Mouse (Mus musculus): ENCODE data around the gene Lemd1. TPM values are rescaled to one million over a fixed set of nuclear protein-coding genes. Genes with fewer than 3 reads are reported as not detected.

Lemd1 gene
- total RNA-seq (2021), result not detected
- long read RNA-seq, experiment 1, result 0 reads
- long read RNA-seq, experiment 2, result 0 reads

DNA sequence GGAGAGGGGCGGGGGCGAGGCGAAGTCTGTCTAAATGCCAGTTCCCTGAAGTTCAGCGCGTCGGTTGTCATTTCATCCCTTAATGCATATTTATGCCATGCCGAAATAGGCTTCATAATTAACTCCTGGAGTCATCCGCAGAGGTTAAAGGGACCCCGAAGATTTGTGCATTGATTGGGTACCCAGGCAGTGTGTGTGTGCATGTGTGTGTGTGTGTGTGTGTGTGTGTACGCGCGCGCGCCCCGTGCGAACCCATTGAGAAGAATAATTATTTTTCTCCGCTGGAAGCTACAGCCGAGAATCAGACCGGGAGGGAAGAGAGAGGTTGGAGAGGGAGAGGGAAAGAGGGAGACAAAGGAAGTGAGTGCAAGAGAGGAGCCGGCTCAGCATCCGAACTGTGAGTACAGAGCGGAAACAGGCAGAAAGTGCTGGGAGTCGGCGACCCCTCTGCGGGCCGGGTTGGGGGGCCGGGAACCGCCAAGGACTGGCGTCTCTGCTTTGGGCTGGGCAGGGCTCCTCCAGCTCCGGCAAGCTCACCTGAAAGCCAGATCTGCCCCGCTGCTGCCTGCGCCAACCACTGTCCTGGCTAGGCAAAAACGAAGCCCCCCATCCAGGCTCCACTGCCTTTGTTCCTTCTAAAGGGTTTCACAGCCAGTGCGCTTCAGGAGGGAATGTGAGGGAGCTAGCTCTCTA is at the start of gene Lemd1, which contains the start of gene AC124108.1:
Gene Lemd1, plus strand, starts transcription at position 339 of the 693 bp plus-strand sequence.
Gene AC124108.1, plus strand, starts transcription at position 365 of the 693 bp plus-strand sequence.
- intact Hi-C loops (cut with DNase I; ENCODE audit: low total_unique reads), result no loop called here
- DNase-seq, result no peak

DNA sequence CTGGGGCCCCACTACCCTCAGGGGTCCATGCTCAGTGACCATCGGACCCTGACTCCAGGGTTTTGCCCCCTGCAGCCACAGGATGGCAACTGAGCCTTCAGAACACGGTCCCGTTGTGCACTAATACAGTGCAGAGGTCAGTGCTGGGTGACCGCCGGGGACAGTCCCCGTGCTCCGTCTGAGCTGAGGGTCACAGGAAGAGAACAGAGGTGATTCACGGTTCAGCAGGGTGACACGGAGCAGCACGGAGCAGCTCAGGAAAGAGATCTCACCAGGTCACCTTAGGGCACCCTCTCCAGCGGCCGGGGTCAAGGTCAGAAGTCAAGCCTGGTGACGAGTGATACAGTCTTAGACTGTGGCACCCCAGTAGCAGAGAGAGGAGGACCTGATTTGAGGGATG is 49.5 kb upstream of the Lemd1 start:
- no peak for DNase-seq
- intact Hi-C loops (cut with DNase I; ENCODE audit: low total_unique reads), result no loop called here

DNA sequence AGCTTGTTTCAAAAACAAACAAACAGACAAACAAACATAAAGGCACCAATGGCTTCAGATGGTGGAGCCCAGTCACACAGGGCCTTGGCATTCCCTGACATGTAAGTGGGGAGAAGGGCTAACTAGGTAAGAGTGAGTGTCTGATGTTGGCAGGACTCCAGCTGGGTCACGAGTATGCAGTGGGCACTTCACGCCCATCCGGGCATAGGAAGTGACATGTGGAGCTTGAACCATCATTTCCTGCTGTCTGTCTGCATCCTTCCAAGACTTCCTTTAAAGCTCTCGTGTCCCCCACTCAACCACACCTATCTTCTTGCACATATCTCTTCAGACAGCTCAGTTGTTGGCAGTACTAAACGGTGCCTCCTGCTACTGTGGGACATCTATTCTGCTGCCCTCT is 48.2 kb upstream of the Lemd1 start:
- DNase-seq, result no peak
- intact Hi-C loops (cut with DNase I; ENCODE audit: low total_unique reads), result no loop called here

DNA sequence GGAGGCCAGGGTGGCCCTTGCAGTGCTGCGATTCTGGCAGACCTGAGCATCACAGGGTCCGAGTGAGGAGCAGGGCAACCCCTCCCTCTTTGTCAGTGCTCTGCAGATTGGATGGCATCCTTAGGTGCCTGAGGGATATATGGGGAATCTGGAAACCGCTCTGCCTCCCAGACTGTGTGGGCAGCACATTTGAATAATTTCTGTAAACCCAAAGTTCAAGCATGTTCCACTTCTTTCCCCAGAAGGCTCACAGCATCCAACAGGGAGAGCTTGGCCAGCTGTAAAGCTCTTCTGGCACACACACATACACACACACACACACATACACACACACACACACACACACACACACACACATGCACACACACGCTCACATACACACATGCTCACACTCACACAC is 47.5 kb upstream of the Lemd1 start:
- no peak for DNase-seq
- intact Hi-C loops (cut with DNase I; ENCODE audit: low total_unique reads), result no loop called here

DNA sequence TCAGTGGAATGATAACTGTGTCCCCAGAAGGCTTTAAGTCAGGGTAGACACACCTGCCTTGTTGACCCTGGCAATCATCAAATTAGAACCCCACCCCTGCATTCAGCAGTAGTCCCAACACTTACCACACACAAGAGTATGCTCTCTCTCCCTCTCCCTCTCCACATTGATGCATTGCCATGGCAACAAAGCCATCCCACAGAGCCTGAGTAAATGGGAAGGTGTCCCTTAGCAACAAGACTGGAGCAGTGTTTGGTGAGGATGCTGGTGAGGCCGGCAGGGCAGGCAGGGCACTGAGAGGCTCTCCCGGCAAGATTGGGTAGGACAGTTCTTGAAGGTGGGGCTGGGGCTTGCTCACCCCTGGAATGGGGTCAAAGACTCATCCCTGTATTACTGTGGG is 47.0 kb upstream of the Lemd1 start:
- DNase-seq, result no peak
- intact Hi-C loops (cut with DNase I; ENCODE audit: low total_unique reads), result no loop called here

DNA sequence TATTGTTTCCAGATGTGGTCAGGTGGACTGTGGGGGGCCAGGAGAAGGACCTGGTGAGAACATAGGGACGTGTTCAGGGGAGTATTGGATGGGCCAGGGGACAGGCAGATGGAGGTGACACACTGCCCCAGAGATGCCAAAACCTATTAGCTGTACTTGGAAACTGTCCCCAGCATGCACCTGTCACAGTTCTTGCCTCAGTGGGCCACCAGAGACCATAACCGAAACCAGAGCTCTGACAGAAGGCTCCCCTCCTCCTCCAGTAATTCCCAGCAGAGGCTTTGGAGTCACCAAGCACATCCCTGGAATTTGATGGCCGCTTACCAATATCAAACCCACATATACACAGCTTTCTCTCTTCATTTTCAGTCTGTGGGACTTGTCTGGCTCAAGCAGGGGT is 46.4 kb upstream of the Lemd1 start:
- intact Hi-C loops (cut with DNase I; ENCODE audit: low total_unique reads), result no loop called here
- no peak for DNase-seq

DNA sequence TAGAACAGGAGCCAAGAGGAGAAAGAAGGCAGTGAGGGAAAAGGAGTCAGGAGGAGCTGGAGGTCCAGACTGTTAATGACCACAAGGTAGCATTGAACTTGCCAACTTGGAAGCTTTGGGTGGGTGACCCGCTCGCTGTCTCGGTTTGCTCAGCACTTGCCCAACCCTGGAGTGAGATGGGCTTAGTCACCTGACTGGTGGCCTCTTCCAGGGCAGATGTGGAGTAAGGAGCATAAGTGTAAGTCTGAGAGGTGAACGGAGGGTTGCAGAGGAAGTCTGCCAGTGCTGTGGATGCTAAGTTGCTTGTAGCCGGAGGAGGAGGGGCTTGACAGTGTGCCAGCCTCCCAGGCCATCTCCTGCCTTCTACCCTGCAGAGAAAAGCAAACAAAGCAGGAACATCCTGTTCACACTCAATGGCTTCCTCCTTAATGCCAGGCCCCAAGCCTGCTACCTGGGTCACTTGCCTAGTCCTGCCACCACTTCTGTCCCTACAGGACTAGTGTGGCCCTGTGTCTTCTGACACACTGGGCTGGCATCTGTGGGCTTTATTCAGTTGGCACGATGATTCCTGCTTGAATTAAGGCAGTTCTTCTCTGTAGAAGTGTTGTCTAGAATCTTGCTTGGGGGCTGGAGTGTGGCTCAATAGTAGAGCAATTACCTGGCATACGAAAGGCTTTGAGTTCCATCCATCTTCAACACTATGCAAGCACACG is 45.1 kb upstream of the Lemd1 start:
- intact Hi-C loops (cut with DNase I; ENCODE audit: low total_unique reads), result no loop called here
- DNase-seq, result no peak

DNA sequence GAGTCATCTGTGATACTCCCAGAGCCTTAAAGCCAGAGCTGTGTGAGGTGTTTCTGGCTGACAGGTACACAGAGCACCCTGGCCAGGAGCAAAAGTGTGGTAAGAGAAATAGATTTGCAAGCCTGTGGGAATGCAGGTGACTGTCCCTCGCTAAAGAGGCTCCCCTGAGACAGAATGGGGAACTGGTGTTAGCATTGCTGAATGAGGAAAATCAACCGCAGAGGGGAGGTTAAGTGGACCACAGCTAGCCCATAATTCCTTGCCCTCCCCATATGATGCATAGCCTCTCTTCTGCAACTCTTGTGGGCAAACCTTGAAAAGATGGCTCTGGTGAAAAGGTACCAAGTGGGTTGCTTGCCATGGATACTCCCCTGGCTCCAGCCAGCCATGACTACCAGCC is 41.8 kb upstream of the Lemd1 start:
- DNase-seq, result no peak
- intact Hi-C loops (cut with DNase I; ENCODE audit: low total_unique reads), result no loop called here

DNA sequence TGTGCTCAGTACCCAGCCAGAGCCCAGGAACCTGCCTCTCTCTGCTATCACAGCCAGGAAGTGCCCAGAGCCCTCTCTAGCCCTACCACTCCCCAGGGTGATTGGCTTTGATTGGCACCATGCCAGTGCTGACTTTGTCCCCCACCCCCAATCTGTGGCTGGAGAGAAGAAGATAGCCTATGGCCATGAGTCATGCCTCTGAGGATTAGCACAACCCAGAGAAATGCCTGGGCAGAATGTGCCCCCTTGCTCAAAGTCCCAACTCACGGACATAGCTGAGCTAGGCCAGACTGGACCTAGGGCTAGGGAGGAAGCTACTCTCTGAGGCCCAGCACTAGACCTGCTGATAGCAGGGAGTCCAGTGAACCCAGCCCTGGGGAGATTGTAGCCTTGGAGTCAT is 41.1 kb upstream of the Lemd1 start:
- no peak for DNase-seq
- intact Hi-C loops (cut with DNase I; ENCODE audit: low total_unique reads), result no loop called here

DNA sequence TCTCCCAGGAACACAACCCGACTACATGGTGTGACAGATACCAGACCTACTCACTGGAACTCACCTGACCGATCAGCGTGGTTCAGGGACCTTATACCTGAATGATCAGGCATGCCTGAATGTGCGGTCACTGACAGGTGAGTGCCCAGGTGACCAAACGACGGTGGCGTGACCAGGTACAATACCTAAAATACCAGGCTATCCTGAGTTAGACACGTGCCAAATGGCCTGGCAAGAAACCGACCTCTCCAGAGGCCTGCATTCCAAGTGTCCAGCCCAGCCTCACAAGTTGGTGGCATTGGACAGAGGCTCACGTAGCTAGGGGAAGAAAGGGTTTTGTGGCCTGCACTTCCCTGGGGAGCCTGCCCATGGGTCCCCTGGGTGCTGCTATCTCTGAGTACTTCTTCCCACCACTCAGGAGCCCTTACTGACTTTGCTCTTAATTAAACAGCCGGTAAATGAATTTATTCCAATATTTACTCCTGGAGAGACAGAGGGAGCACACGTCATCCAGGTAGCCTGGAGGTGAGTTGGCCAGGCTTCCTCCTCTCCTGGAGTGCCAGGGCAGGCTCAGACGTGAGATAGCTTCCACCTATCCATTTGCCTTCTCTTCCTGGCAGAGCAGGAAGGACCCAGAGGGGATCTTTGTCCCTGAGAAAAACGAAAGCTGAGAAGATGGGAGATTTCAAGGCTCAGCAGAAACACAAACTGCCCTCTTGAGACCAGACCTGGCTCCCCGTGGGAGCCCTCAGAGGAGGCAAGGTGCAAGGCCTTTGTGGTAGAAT is 40.2 kb upstream of the Lemd1 start:
- intact Hi-C loops (cut with DNase I; ENCODE audit: low total_unique reads), result no loop called here
- no peak for DNase-seq

DNA sequence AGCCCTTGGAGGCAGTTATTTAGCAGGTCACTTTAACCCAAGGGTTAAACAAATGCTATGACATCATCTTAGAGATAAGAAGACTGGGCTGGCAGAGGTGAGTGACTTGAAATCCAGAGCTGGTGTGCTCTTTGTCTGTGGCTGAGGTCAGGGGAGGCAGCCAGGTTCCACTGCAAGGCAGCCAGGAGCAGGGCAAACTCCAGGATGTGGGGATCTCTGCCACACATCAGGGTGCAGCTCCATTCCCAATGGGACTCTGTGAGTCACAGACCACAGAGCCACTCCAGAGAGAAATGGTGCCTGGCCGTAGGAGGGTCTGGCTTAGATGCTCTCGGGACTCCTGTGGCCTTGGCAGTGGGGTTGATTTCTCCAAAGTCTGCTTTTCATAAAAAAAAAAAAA is 39.3 kb upstream of the Lemd1 start:
- no peak for DNase-seq
- intact Hi-C loops (cut with DNase I; ENCODE audit: low total_unique reads), result no loop called here

DNA sequence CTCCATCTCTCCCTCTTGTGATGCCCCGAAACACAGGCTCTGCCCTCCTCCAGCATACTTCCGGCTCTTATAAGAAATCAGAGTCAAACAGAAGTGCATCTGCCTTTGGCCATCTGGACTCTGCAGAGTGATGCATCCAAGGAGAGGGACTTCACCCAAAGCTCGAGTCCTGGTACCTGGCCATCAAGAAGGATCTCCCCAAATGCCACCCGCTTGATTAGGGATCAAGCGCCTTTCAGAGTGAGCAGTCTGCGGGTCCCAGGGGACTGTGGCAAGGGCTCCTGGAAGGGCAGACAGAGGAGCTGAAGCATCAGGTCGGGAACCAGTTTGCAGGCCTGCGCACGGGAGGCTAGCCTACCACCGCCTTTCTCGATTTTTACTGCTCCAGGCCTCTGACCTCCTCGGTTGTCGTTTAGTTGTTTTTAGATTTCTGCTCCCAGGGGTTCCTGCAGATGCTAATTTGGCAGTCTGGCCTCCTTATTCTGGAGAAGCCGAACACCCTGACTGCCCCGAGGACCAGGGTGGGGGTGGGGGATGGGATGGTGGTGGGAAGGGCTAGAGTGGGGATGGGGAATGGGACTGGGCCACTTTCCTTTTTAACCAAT is 38.0 kb upstream of the Lemd1 start:
- intact Hi-C loops (cut with DNase I; ENCODE audit: low total_unique reads), result no loop called here
- DNase-seq, result no peak

DNA sequence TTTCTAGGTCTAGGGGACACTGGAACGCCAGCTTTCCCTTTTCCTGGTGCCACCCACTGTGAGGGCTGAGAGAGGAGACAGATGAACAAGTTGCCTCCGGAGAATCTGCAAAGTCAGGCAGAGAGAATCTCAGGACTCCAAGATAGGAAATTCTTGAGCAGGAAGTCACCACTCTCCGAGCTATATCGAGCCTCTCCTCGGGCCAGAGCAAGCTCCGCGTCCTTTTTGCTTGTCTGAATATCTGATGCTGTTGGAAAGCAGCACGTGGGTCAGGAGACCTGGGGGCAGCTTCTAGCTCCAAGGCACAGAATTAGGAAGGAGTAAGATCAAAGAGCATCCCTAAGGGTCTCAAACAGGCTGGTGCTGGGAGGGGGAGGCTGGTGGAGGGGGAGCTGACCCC is 37.5 kb upstream of the Lemd1 start:
- intact Hi-C loops (cut with DNase I; ENCODE audit: low total_unique reads), result no loop called here
- DNase-seq, result no peak

DNA sequence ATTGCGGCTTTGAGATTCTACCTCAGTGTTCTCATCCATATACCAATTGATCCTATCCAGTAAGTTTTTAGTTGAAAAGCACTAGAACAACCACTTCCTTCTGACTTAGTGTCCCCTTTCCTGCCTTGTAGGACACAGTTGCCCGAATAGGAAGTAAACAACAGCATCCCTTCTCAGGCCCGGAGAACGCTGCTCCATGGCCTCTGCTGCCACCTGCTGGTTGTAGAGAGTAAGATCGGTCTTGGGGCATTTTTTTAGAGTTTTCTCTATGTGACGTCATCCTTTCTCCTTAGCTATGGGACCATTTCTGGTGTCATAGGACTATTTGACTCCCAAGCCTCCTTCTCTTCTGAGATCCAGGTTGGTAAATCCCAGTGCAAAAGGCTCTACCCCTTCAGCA is 35.5 kb upstream of the Lemd1 start:
- peak; percentile 78 for DNase-seq
- intact Hi-C loops (cut with DNase I; ENCODE audit: low total_unique reads), result loop anchor here (1.0 to 5.0 kb wide), 3 partner anchors 34 to 197 kb away; no protein-coding TSS in a partner anchor

DNA sequence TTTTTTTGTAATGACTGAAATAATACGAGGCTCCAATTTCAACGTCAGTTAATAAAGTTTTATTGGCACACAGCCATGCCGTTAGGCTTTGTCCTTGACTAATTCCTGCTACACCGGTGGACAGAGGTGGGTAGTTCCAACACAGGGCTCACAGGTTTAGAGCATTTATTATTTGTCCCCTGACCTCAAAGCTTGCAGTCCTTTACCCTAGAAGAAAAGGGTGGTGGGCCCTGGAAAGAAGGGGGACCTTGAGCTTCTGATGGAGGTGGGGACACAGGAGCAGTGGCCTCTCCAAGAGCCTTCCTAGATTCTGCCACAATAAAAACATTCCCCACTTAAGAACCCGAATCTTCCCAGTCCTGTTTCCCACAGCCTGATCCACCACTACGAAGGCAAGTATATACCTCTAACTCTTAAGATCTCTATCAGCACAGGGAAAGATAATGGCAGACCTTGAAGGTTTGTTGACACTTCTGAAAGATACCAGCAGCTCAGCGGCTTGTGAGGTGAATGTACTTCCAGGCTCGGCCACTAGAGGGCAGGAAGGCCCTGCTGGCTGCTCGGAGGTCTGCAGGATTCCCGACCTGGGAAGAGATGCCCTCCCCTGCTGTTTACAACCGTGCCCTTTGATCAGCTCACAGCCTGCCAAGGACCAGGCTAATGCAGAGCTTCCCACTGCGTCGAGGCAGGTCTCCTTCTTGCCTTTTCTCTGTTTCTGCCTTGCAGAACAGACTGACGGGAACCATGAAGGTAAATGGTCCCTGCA is 34.0 kb upstream of the Lemd1 start:
- DNase-seq, result peak; percentile 82
- intact Hi-C loops (cut with DNase I; ENCODE audit: low total_unique reads), result loop anchor here (2.0 to 5.0 kb wide), 2 partner anchors 82 to 195 kb away; no protein-coding TSS in a partner anchor

DNA sequence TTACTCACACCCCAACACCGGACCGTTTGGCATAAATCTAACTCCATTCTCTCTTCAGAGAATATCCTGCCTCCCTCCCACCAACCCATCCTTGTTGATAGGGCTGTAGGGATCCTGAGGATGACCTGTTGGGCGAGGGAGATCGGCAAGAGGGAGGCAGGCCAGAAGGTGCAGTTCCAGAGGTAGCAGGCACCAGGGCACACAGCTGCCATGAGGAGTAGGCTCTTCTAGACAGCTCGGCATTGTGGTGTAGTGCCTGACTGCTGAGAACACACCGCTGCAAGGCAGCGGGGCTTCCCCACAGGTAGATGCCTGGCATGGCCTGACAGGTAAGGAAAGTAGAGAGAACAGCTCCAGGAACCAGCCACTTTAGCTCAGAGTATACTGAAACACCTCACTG is 33.4 kb upstream of the Lemd1 start:
- no peak for DNase-seq
- intact Hi-C loops (cut with DNase I; ENCODE audit: low total_unique reads), result loop anchor here (2.0 to 5.0 kb wide), 2 partner anchors 81 to 194 kb away; no protein-coding TSS in a partner anchor

DNA sequence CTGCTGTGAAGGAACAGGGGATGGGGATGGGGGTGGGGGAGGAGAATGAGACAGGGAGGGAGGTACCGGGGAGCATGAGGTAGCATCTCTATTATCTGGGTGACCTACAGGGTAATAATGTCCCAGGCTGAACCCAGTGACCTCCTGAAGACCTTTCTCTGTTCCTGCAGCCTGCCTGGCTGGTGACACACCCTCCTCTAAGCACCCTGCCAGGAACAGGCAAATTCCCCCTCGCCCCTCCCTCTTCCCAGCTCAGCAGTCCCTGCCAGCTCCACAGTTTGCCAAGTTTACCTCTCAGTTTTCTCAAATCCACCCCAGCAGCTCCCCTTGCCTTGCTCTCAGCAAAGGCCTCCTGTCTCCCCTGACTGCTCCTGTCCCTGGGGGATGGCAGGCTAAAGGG is 32.5 kb upstream of the Lemd1 start:
- no peak for DNase-seq
- intact Hi-C loops (cut with DNase I; ENCODE audit: low total_unique reads), result loop anchor here (5.0 kb wide), 1 partner anchor 194 kb away; no protein-coding TSS in a partner anchor

DNA sequence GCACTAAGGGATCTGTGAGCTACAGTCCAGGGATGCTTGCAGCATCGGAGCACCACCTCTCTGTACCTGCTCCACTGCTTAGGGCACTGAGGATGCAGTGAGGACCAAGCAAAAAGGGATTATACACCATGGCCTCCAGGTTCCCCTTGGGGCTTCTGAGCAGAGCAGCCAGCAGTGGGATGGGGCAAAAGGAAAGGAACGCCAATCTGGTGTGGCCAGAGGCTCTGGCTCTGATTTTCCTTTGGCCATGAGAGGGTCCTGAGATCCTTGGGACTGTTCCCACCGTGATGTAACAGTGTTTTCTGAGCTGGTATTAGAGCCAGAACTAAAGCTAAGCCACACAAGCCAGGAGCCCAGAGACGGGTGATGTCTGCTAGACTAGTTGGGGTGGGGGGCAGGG is 31.6 kb upstream of the Lemd1 start:
- no peak for DNase-seq
- intact Hi-C loops (cut with DNase I; ENCODE audit: low total_unique reads), result loop anchor here (5.0 to 10.0 kb wide), 2 partner anchors 145 to 193 kb away; no protein-coding TSS in a partner anchor

Data from gastrocnemius, postnatal 14 days (tissue).